In the genomic region with DNA sequence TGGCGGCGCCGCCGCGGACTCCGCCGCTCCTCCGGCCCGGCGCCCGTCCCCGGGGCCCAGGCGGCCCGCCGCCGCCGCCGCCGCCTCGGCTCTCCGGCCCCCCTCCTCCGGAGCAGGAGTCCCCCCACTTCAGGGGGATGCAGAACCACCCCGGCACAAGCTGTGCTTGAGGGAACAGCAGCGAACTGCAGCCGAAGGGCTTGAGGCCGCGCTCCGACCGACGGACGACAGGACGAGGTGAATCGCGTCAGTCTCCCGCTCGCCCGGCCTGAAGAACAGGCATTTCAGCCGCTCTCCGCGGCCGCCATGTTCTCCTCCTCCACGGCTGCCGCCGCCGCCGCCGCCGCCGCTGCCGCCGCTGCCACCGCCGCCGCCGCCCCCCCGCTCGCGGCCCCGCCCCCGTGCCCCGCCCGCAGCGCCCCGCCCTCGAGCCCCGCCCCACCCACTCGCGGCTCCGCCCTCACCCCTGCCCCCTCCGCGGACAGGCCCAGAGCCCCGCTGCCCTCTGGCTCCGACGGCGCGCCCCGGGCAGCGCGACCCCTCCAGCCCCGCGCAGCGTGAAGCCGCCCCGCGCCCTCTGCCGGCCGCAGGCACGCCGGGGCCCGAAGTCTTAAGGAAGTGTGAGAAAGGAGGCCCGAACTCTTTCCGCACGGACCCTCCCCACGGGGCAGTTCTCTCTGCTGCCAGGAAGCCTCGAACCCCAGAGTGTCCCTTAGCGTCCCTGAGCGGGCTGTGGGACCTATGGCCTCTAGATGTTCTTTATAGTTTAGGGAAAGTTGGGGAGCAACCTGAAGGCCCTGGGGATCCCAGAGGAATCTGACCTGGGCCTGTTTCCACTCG, we compare ENCODE assay signal across 8 mouse cellular contexts. TPM values are rescaled to one million over a fixed set of nuclear protein-coding genes. Genes with fewer than 3 reads are reported as not detected.
DNase-seq lines count a peak whose midpoint lies in the region; ATAC-seq and TF ChIP-seq lines count a peak whose summit lies in the region.

A gene (minus strand): TSS at position 351 of the 840 bp plus-strand sequence.

- peak within 1 kb of the TSS; percentile 98 for H3K27ac ChIP-seq in cortical plate, adult 2 months (ENCODE audit: insufficient read depth, low read length)

- TF ChIP-seq CTCF in cortical plate, adult 2 months (IDR thresholded peaks at IDR 0.05; ENCODE audit: extremely low read depth, insufficient read depth, low read length): no peak

- peak; percentile 48 for ATAC-seq in activated CD4-positive, CD25-positive, alpha-beta regulatory T cell, adult 4 months
- ATAC-seq in megakaryocyte-erythroid progenitor cell, adult 5-6 weeks (replicated peaks; ENCODE audit: low FRiP score, low TSS enrichment, poor library complexity, severe bottlenecking): peak; percentile 54

- peak; percentile 86 for DNase-seq in gastrocnemius, postnatal 10 days
- peak; percentile 80 for DNase-seq in induced T-regulatory cell, adult 2 months (ENCODE audit: low read depth)
- peak; percentile 40 to 69 for DNase-seq in left cerebral cortex, postnatal 14 days (ENCODE audit: low spot score in 2 of 2)
- peak; percentile 65 for DNase-seq in right cerebral cortex, postnatal 14 days
- DNase-seq in urinary bladder, postnatal 36 days (ENCODE audit: low spot score in 2 of 2): peak; percentile 52 to 63

- H3K4me3 ChIP-seq in cortical plate, adult 2 months (ENCODE audit: insufficient read depth, low read length): peak within 1 kb of the TSS; percentile 94

- intact Hi-C loops in left cerebral cortex, postnatal 14 days (cut with DNase I): loop anchor here (2.0 to 10.0 kb wide), 2 partner anchors 72 to 212 kb away; no protein-coding TSS in a partner anchor

- H3K4me1 ChIP-seq in cortical plate, adult 2 months (ENCODE audit: control insufficient read depth, insufficient read depth, low read length): peaks cover 9% of the 10 kb centered on the region; the same call in 1 of the 2 replicates

- peak; percentile 57; the same call in 1 of the 2 replicates for TF ChIP-seq POLR2A in cortical plate, adult 2 months (IDR thresholded peaks at IDR 0.05; ENCODE audit: extremely low read depth, insufficient read depth, low read length)

RNA-seq across cellular contexts. Expression of the gene that starts here (rescaled TPM):
- polyA plus RNA-seq in activated CD4-positive, CD25-positive, alpha-beta regulatory T cell, adult 4 months (2017; shearing (Covaris generic)): 10 to 100 TPM; 10.1 to 16.7 TPM
- 57.0 and 61.1 TPM in 2 replicates for polyA plus RNA-seq in cortical plate, adult 2 months (2012; rRNA removed)
- 10 to 100 TPM; 32.3 to 43.1 TPM for total RNA-seq in gastrocnemius, postnatal 10 days (2021)
- 10 to 100 TPM; 92.0 to 95.0 TPM for total RNA-seq in left cerebral cortex, postnatal 14 days (2021)
- 11.2 and 11.9 TPM in 2 replicates for total RNA-seq in megakaryocyte-erythroid progenitor cell, adult 5-6 weeks (2014; fragmentation: Nextera tagmentation)
- 6.3 and 11.9 TPM in 2 replicates for total RNA-seq in megakaryocyte-erythroid progenitor cell, adult 5-6 weeks (2017)

Comparison
In these comparisons a context has a peak if more than half of its experiments do, and no peak if none do; other contexts are left out.
1. Peak in every context shown above with its lines: DNase-seq, ATAC-seq, H3K4me3 ChIP-seq and H3K27ac ChIP-seq.